Mouse (Mus musculus): Measurements from ENCODE around the gene Otx2. TPM values are rescaled to one million over a fixed set of nuclear protein-coding genes. Genes with fewer than 3 reads are reported as not detected.

Gene Otx2
- total and polyA plus RNA-seq, 2 experiments, result not detected

- 14% methylated on average over 12 of the region's 12 CpGs for WGBS
Measured at GRCm38 (mm10) chr14:48667396-48667795, 6.2 kb downstream of the Otx2 start.

GRCm38 (mm10) chr14:48666771-48667170 lies 6.8 kb downstream of the Otx2 start:
- no peak overlapping the region for H3K27ac ChIP-seq (replicated peaks; ENCODE audit: insufficient read depth, low read depth, low read length)
- H3K27me3 ChIP-seq (ENCODE audit: control insufficient read depth, insufficient read depth, low read length), result peaks cover 42% of the 10 kb centered on the region
- H3K9ac ChIP-seq (ENCODE audit: low read depth, low read length), result no peak overlapping the region
- DNase-seq (ENCODE audit: extremely low read depth, low read depth, low spot score), result no peak
- 7% methylated on average over 19 of the region's 19 CpGs for WGBS
- no peaks in the 10 kb centered on the region for H3K79me2 ChIP-seq (ENCODE audit: control insufficient read depth, insufficient read depth, low read length)
- no peaks in the 10 kb centered on the region for H3K36me3 ChIP-seq (ENCODE audit: control insufficient read depth, insufficient read depth, low read length)
- H3K4me1 ChIP-seq (ENCODE audit: control insufficient read depth, insufficient read depth, low read length), result peaks cover 2% of the 10 kb centered on the region; the same call in 1 of the 2 replicates
- no peak overlapping the region for H3K4me3 ChIP-seq (ENCODE audit: insufficient read depth, low read depth, low read length)
- TF ChIP-seq CTCF (IDR thresholded peaks at IDR 0.05; ENCODE audit: low read depth, low read length), result no peak

More at GRCm38 (mm10) chr14:48667396-48667795, 6.2 kb downstream of the Otx2 start:
- H3K4me3 ChIP-seq (ENCODE audit: insufficient read depth, low read depth, low read length), result no peak overlapping the region
- no peaks in the 10 kb centered on the region for H3K36me3 ChIP-seq (ENCODE audit: control insufficient read depth, insufficient read depth, low read length)
- no peak overlapping the region for H3K27ac ChIP-seq (replicated peaks; ENCODE audit: insufficient read depth, low read depth, low read length)
- peaks cover 2% of the 10 kb centered on the region; the same call in 1 of the 2 replicates for H3K4me1 ChIP-seq (ENCODE audit: control insufficient read depth, insufficient read depth, low read length)
- peaks cover 36% of the 10 kb centered on the region for H3K27me3 ChIP-seq (ENCODE audit: control insufficient read depth, insufficient read depth, low read length)
- DNase-seq (ENCODE audit: extremely low read depth, low read depth, low spot score), result no peak
- TF ChIP-seq POLR2A (IDR thresholded peaks at IDR 0.05; ENCODE audit: extremely low read depth, insufficient read depth, low read length), result no peak
- no peak for TF ChIP-seq CTCF (IDR thresholded peaks at IDR 0.05; ENCODE audit: low read depth, low read length)
- no peak overlapping the region for H3K9ac ChIP-seq (ENCODE audit: low read depth, low read length)
- no peaks in the 10 kb centered on the region for H3K79me2 ChIP-seq (ENCODE audit: control insufficient read depth, insufficient read depth, low read length)

- Histone ChIP-seq H3K36me3 (ENCODE audit: control insufficient read depth, insufficient read depth, low read length) (no peaks in the 10 kb centered on the region), H3K27ac (replicated peaks; ENCODE audit: insufficient read depth, low read depth, low read length) (no peak overlapping the region), H3K4me1 (ENCODE audit: control insufficient read depth, insufficient read depth, low read length) (peaks cover 2% of the 10 kb centered on the region; the same call in 1 of the 2 replicates), H3K4me3 (ENCODE audit: insufficient read depth, low read depth, low read length) (no peak overlapping the region), H3K27me3 (ENCODE audit: control insufficient read depth, insufficient read depth, low read length) (peaks cover 46% of the 10 kb centered on the region), H3K79me2 (ENCODE audit: control insufficient read depth, insufficient read depth, low read length) (no peaks in the 10 kb centered on the region), H3K9ac (ENCODE audit: low read depth, low read length) (no peak overlapping the region)
- TF ChIP-seq POLR2A (IDR thresholded peaks at IDR 0.05; ENCODE audit: extremely low read depth, insufficient read depth, low read length) (no peak), CTCF (IDR thresholded peaks at IDR 0.05; ENCODE audit: low read depth, low read length) (no peak)
- no peak for DNase-seq (ENCODE audit: extremely low read depth, low read depth, low spot score)
- WGBS, result 3% methylated on average over 52 of the region's 52 CpGs
Measured at GRCm38 (mm10) chr14:48665816-48666661, 7.6 kb downstream of the Otx2 start.

GRCm38 (mm10) chr14:48664841-48665815 lies 8.5 kb downstream of the Otx2 start:
- Histone ChIP-seq H3K36me3 (ENCODE audit: control insufficient read depth, insufficient read depth, low read length) (no peaks in the 10 kb centered on the region), H3K27me3 (ENCODE audit: control insufficient read depth, insufficient read depth, low read length) (peaks cover 48% of the 10 kb centered on the region), H3K4me3 (ENCODE audit: insufficient read depth, low read depth, low read length) (no peak overlapping the region), H3K27ac (replicated peaks; ENCODE audit: insufficient read depth, low read depth, low read length) (no peak overlapping the region), H3K79me2 (ENCODE audit: control insufficient read depth, insufficient read depth, low read length) (no peaks in the 10 kb centered on the region), H3K4me1 (ENCODE audit: control insufficient read depth, insufficient read depth, low read length) (peaks cover 2% of the 10 kb centered on the region; the same call in 1 of the 2 replicates), H3K9ac (ENCODE audit: low read depth, low read length) (no peak overlapping the region)
- WGBS, result 3% methylated on average over 50 of the region's 50 CpGs
- TF ChIP-seq POLR2A (IDR thresholded peaks at IDR 0.05; ENCODE audit: extremely low read depth, insufficient read depth, low read length) (no peak), CTCF (IDR thresholded peaks at IDR 0.05; ENCODE audit: low read depth, low read length) (no peak)
- no peak for DNase-seq (ENCODE audit: extremely low read depth, low read depth, low spot score)

GRCm38 (mm10) chr14:48664001-48664810 lies 9.4 kb downstream of the Otx2 start:
- H3K27me3 ChIP-seq (ENCODE audit: control insufficient read depth, insufficient read depth, low read length), result peaks cover 51% of the 10 kb centered on the region
- peak; percentile 14 for DNase-seq (ENCODE audit: extremely low read depth, low read depth, low spot score)
- no peak overlapping the region for H3K27ac ChIP-seq (replicated peaks; ENCODE audit: insufficient read depth, low read depth, low read length)
- no peak overlapping the region for H3K4me3 ChIP-seq (ENCODE audit: insufficient read depth, low read depth, low read length)
- no peaks in the 10 kb centered on the region for H3K36me3 ChIP-seq (ENCODE audit: control insufficient read depth, insufficient read depth, low read length)
- TF ChIP-seq CTCF (IDR thresholded peaks at IDR 0.05; ENCODE audit: low read depth, low read length) (no peak), POLR2A (IDR thresholded peaks at IDR 0.05; ENCODE audit: extremely low read depth, insufficient read depth, low read length) (no peak)
- no peaks in the 10 kb centered on the region for H3K79me2 ChIP-seq (ENCODE audit: control insufficient read depth, insufficient read depth, low read length)
- WGBS, result 7% methylated on average over 14 of the region's 14 CpGs
- no peak overlapping the region for H3K9ac ChIP-seq (ENCODE audit: low read depth, low read length)
- peaks cover 2% of the 10 kb centered on the region; the same call in 1 of the 2 replicates for H3K4me1 ChIP-seq (ENCODE audit: control insufficient read depth, insufficient read depth, low read length)

All from liver, adult 2 months (tissue).